Mouse (Mus musculus): Measurements from ENCODE around the gene Psg25. TPM values are rescaled to one million over a fixed set of nuclear protein-coding genes. Genes with fewer than 3 reads are reported as not detected.

Psg25 gene
- polyA plus RNA-seq, 1 experiment from 2014 or later: not detected

Other genes starting within 250 kb of the Psg25 start
- gene Psg18, start 177.3 kb downstream of the Psg25 start, polyA plus RNA-seq (2015; fragmentation: Nextera tagmentation; extraction: Ambion mirVana): not detected in 2 replicates
- not detected in 2 replicates for gene Psg28, start 100.2 kb downstream of the Psg25 start, polyA plus RNA-seq (2015; fragmentation: Nextera tagmentation; extraction: Ambion mirVana)
- not detected in 2 replicates for gene Psg26, start 48.1 kb downstream of the Psg25 start, polyA plus RNA-seq (2015; fragmentation: Nextera tagmentation; extraction: Ambion mirVana)
- not detected in 2 replicates for gene Psg27, start 35.0 kb upstream of the Psg25 start, polyA plus RNA-seq (2015; fragmentation: Nextera tagmentation; extraction: Ambion mirVana)
- gene Psg23, start 84.2 kb upstream of the Psg25 start, polyA plus RNA-seq (2015; fragmentation: Nextera tagmentation; extraction: Ambion mirVana): not detected in 2 replicates
- not detected in 2 replicates for gene Psg21, start 124.5 kb upstream of the Psg25 start, polyA plus RNA-seq (2015; fragmentation: Nextera tagmentation; extraction: Ambion mirVana)
- 0.11 TPM in 1 of 2 replicates, not detected in the other for gene Psg20, start 153.9 kb upstream of the Psg25 start, polyA plus RNA-seq (2015; fragmentation: Nextera tagmentation; extraction: Ambion mirVana)
- not detected in 2 replicates for gene Psg22, start 185.8 kb upstream of the Psg25 start, polyA plus RNA-seq (2015; fragmentation: Nextera tagmentation; extraction: Ambion mirVana)